ENCODE assay signal across 8 mouse cellular contexts in the genomic region with DNA sequence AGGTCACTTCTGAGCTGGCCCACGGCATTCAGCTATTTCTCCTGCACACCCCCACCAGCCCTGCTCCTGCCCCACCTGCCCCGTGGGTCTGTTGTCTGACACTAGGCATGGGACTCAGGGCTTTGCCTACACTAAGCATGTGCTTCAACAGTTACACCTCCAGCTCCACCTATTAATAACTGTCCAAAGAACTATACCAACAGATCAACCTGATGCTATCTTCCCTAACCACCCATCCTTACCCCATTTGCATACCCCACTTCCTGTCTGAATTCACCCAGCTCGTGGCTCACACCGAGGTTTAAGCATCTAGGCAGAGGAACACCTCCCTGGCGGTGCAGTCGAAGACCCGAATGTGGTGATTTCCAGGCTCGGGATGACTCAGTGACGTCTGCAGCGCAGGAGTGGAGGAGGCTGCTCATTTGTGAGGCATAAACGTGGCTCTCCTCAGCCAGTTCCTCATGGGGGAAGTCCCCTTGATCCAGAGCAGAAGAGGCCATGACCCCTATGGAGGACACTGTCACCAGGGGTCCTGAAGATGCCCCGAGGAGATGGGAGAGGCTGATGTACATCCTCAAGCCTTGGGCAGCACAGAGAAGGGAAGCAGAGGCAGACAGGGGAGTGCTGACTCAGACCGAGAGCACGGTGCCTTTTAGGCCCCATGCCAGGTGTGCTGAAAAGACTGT. TPM values are rescaled to one million over a fixed set of nuclear protein-coding genes. Genes with fewer than 3 reads are reported as not detected.
DNase-seq lines count a peak whose midpoint lies in the region; ATAC-seq and TF ChIP-seq lines count a peak whose summit lies in the region.
"Had no signal": no experiment of that assay in that cellular context is flagged by ENCODE, and none has a peak within 500 bp of the region (broad histone marks: within the 10 kb centered on the region; RNA-seq: fewer than 3 reads in every experiment).

No protein-coding gene starts in this region.

- DNase-seq in right cerebral cortex, postnatal 25 days: peak; percentile 40
- DNase-seq in right cerebral cortex, postnatal 4 days: no peak
- peak; percentile 83 for DNase-seq in naive thymus-derived CD4-positive, alpha-beta T cell, adult 2 months (ENCODE audit: low read depth)
- DNase-seq in adrenal gland, adult (ENCODE audit: inconsistent age in 2 of 2, low spot score in 1 of 2): no peak
- no peak for DNase-seq in adrenal gland, postnatal 10 days

- TF ChIP-seq POLR2A in bone marrow macrophage, adult 2 months (IDR thresholded peaks at IDR 0.05; ENCODE audit: borderline replicate concordance, low read depth, low read length): no peak

- H3K9me3 ChIP-seq in midbrain, embryonic 16.5 days (replicated peaks; ENCODE audit: control insufficient read depth, low read length, poor library complexity, severe bottlenecking): no peaks in the 10 kb centered on the region
- H3K9me3 ChIP-seq: neural tube, embryonic 12.5 days had no signal

- H3K9ac ChIP-seq in midbrain, embryonic 16.5 days (ENCODE audit: low read depth, low read length): no peak overlapping the region
- H3K9ac ChIP-seq: neural tube, embryonic 12.5 days had no signal

- H3K27me3 ChIP-seq in midbrain, embryonic 16.5 days (ENCODE audit: control insufficient read depth, insufficient read depth, low read depth, low read length): no peaks in the 10 kb centered on the region
- H3K27me3 ChIP-seq: neural tube, embryonic 12.5 days had no signal

- TF ChIP-seq CTCF in bone marrow macrophage, adult 2 months (IDR thresholded peaks at IDR 0.05; ENCODE audit: low read depth, low read length): no peak

- ATAC-seq in midbrain, embryonic 16.5 days: no peak

- H3K27ac ChIP-seq in bone marrow macrophage, adult 2 months (ENCODE audit: insufficient read depth, low read depth, low read length): peak overlapping the region; percentile 5; the same call in 1 of the 2 replicates
- H3K27ac ChIP-seq in midbrain, embryonic 16.5 days (ENCODE audit: low read length): no peak overlapping the region
- H3K27ac ChIP-seq: neural tube, embryonic 12.5 days had no signal

- no peak overlapping the region for H3K4me2 ChIP-seq in midbrain, embryonic 16.5 days (ENCODE audit: low read length)
- H3K4me2 ChIP-seq: neural tube, embryonic 12.5 days had no signal

- WGBS in midbrain, embryonic 16.5 days: 54% methylated on average over 14 of the region's 14 CpGs

- no peaks in the 10 kb centered on the region; the same call in none of the 2 replicates for H3K36me3 ChIP-seq in midbrain, embryonic 16.5 days (ENCODE audit: control insufficient read depth, insufficient read depth, low read length)

- peaks cover 32% of the 10 kb centered on the region for H3K4me1 ChIP-seq in bone marrow macrophage, adult 2 months (ENCODE audit: control insufficient read depth, insufficient read depth, low read length)
- H3K4me1 ChIP-seq in midbrain, embryonic 16.5 days (ENCODE audit: control insufficient read depth, insufficient read depth, low read length): no peaks in the 10 kb centered on the region
- H3K4me1 ChIP-seq: neural tube, embryonic 12.5 days had no signal

- no peak overlapping the region for H3K4me3 ChIP-seq in bone marrow macrophage, adult 2 months (ENCODE audit: insufficient read depth, low read length)
- H3K4me3 ChIP-seq in midbrain, embryonic 16.5 days (ENCODE audit: low read depth, low read length): no peak overlapping the region
- H3K4me3 ChIP-seq: neural tube, embryonic 12.5 days had no signal

RNA-seq across cellular contexts. Expression of a gene that starts 13.0 kb away (rescaled TPM):
- polyA plus RNA-seq in bone marrow macrophage, adult 2 months (2012; ENCODE audit: insufficient read depth, insufficient read length, missing spikeins): 27.0 and 37.0 TPM in 2 replicates
- total RNA-seq in adrenal gland, postnatal 10 days (2021): 100 to 1,000 TPM; 169 to 231 TPM
- polyA plus RNA-seq in midbrain, embryonic 16.5 days (2015; fragmentation: Nextera tagmentation; extraction: Ambion mirVana): 42.5 and 50.8 TPM in 2 replicates

RNA-seq across cellular contexts. Expression of a gene that starts 28.4 kb away (rescaled TPM):
- 90.6 and 96.3 TPM in 2 replicates for polyA plus RNA-seq in bone marrow macrophage, adult 2 months (2012; ENCODE audit: insufficient read depth, insufficient read length, missing spikeins)
- total RNA-seq in adrenal gland, postnatal 10 days (2021): 100 to 1,000 TPM; 110 to 140 TPM
- 12.5 and 12.7 TPM in 2 replicates for polyA plus RNA-seq in midbrain, embryonic 16.5 days (2015; fragmentation: Nextera tagmentation; extraction: Ambion mirVana)

RNA-seq across cellular contexts. Expression of a gene that starts 37.3 kb away (rescaled TPM):
- polyA plus RNA-seq in bone marrow macrophage, adult 2 months (2012; ENCODE audit: insufficient read depth, insufficient read length, missing spikeins): 60.1 and 81.9 TPM in 2 replicates
- 10 to 100 TPM; 20.0 to 35.9 TPM for total RNA-seq in adrenal gland, postnatal 10 days (2021)
- polyA plus RNA-seq in midbrain, embryonic 16.5 days (2015; fragmentation: Nextera tagmentation; extraction: Ambion mirVana): 34.7 and 37.5 TPM in 2 replicates

RNA-seq across cellular contexts. Expression of a gene that starts 37.4 kb away (rescaled TPM):
- 33.1 and 36.9 TPM in 2 replicates for polyA plus RNA-seq in bone marrow macrophage, adult 2 months (2012; ENCODE audit: insufficient read depth, insufficient read length, missing spikeins)
- total RNA-seq in adrenal gland, postnatal 10 days (2021): 10 to 100 TPM; 92.1 to 92.6 TPM
- polyA plus RNA-seq in midbrain, embryonic 16.5 days (2015; fragmentation: Nextera tagmentation; extraction: Ambion mirVana): 75.6 and 77.0 TPM in 2 replicates

Comparison
In these comparisons a context has a peak if more than half of its experiments do, and no peak if none do; other contexts are left out.
1. DNase-seq: peak in right cerebral cortex, postnatal 25 days (single experiment) and naive thymus-derived CD4-positive, alpha-beta T cell, adult 2 months (single experiment); none in right cerebral cortex, postnatal 4 days (single experiment), adrenal gland, adult (0 of 2) and adrenal gland, postnatal 10 days (single experiment).